Mouse (Mus musculus) olfactory bulb, adult 2 months (tissue): ENCODE results near the gene Izumo4.

ENCODE experiments used
- CTCF ChIP-seq: fragments of 200-500 bp; IDR thresholded peaks from 2 replicates; pipeline ENCODE4 v1.5.1; 2012; ENCODE audit warnings: low read depth, mild to moderate bottlenecking, low read length, moderate library complexity; ENCODE audit not compliant: insufficient read depth
- POLR2A ChIP-seq: fragments of 200-500 bp; IDR thresholded peaks from 2 replicates; pipeline ENCODE4 v1.6.1; 2012; ENCODE audit warnings: mild to moderate bottlenecking, low read depth, low read length, moderate library complexity; ENCODE audit not compliant: insufficient read depth

DNA sequence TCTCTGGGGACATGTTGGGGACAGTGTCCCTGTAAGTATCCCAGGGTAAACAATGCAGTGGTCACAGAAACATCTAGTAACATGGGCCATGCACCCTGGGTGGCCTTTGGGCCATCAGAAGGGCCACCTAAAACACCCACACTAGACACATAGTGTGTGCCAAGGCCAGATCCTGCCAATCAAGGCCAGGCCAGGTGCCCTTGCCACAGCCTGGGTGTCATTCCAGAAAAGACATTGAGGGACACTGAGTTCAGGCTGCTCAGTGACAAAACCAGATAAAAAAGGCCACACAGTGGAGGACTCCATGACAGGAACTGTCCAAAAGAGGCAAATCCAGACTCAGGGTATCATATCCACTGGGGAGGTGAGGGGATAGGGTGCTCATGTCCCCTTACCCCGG is 18.3 kb upstream of the Izumo4 start:
- TF ChIP-seq CTCF: no peak
- TF ChIP-seq POLR2A: no peak
